Comparison of ENCODE assay signal across 8 mouse cellular contexts in the genomic region with DNA sequence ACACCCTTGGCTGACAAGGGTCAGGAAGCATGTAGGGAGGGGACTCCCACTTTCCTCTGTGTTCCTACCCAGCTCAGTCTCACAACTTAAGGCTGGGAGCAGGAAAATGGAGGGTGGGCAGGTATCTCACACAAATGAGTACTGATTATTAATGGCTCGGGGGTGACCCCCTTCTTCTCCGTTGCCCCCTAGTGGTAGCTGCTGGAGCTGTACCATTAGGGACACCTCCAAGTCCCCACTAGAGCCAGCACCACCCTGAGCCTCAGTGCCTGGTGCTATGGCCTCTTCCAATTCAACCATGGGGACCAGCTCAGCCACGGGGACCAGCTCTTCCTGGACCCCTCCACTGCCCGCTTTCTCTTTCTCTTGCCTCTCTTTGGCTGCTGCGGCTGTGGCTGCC. TPM values are rescaled to one million over a fixed set of nuclear protein-coding genes. Genes with fewer than 3 reads are reported as not detected.
A peak's percentile ranks its signal among the peaks of the same experiment; 100 is the strongest.
DNase-seq lines count a peak whose midpoint lies in the region; ATAC-seq lines count a peak whose summit lies in the region.

No protein-coding gene starts in this region.

- peak; percentile 43 for ATAC-seq in megakaryocyte, adult 5-6 weeks (ENCODE audit: poor library complexity, severe bottlenecking)
- ATAC-seq in inflammation-experienced regulatory T-cells, adult 6 months = no peak

- peak; percentile 39 for DNase-seq in layer of hippocampus, adult 11-12 months (ENCODE audit: low spot score)
- DNase-seq in layer of hippocampus, adult 9-11 months = no peak
- peak; percentile 68 for DNase-seq in ES-CJ7 (ENCODE audit: low read depth, low spot score)
- DNase-seq in adrenal gland, postnatal 14 days = peak; percentile 77
- peak; percentile 37 for DNase-seq in gastrocnemius, postnatal 25 days
- DNase-seq in testis, postnatal 10 days (ENCODE audit: low spot score) = peak; percentile 70

RNA-seq across cellular contexts. Expression of gene Atp2a1, which starts 4.4 kb away (rescaled TPM):
- total RNA-seq in adrenal gland, postnatal 14 days (2021) = 0.33 and 0.68 TPM in 2 replicates
- over 10,000 TPM; 22,501 to 25,220 TPM for total RNA-seq in gastrocnemius, postnatal 25 days (2021)
- 0.07 and 0.52 TPM in 2 replicates for total RNA-seq in megakaryocyte, adult 5-6 weeks (2015)
- not detected in 2 replicates for total RNA-seq in megakaryocyte, adult 5-6 weeks (2017)
- under 1 TPM; 0.16 to 0.49 (median 0.29) TPM for polyA plus RNA-seq in inflammation-experienced regulatory T-cells, adult 6 months (2017; shearing (Covaris generic))

RNA-seq across cellular contexts. Expression of gene Sh2b1, which starts 8.0 kb away (rescaled TPM):
- 52.3 and 56.4 TPM in 2 replicates for total RNA-seq in adrenal gland, postnatal 14 days (2021)
- 10 to 100 TPM; 41.5 to 43.9 TPM for total RNA-seq in gastrocnemius, postnatal 25 days (2021)
- total RNA-seq in megakaryocyte, adult 5-6 weeks (2015) = 18.2 and 20.6 TPM in 2 replicates
- total RNA-seq in megakaryocyte, adult 5-6 weeks (2017) = 9.9 and 10.6 TPM in 2 replicates
- polyA plus RNA-seq in inflammation-experienced regulatory T-cells, adult 6 months (2017; shearing (Covaris generic)) = 10 to 100 TPM; 12.6 to 18.9 (median 13.3) TPM

RNA-seq across cellular contexts. Expression of gene Tufm, which starts 19.9 kb away (rescaled TPM):
- 221 and 223 TPM in 2 replicates for total RNA-seq in adrenal gland, postnatal 14 days (2021)
- 100 to 1,000 TPM; 131 to 139 TPM for total RNA-seq in gastrocnemius, postnatal 25 days (2021)
- 40.2 and 44.3 TPM in 2 replicates for total RNA-seq in megakaryocyte, adult 5-6 weeks (2015)
- 33.8 and 44.9 TPM in 2 replicates for total RNA-seq in megakaryocyte, adult 5-6 weeks (2017)
- 10 to 100 TPM; 65.5 to 83.5 (median 69.4) TPM for polyA plus RNA-seq in inflammation-experienced regulatory T-cells, adult 6 months (2017; shearing (Covaris generic))

RNA-seq across cellular contexts. Expression of gene Atxn2l, which starts 36.0 kb away (rescaled TPM):
- 90.3 and 96.7 TPM in 2 replicates for total RNA-seq in adrenal gland, postnatal 14 days (2021)
- total RNA-seq in gastrocnemius, postnatal 25 days (2021) = 10 to 100 TPM; 26.0 to 26.4 TPM
- total RNA-seq in megakaryocyte, adult 5-6 weeks (2015) = 75.5 and 84.4 TPM in 2 replicates
- 26.1 and 40.5 TPM in 2 replicates for total RNA-seq in megakaryocyte, adult 5-6 weeks (2017)
- 10 to 100 TPM; 13.4 to 16.4 (median 14.8) TPM for polyA plus RNA-seq in inflammation-experienced regulatory T-cells, adult 6 months (2017; shearing (Covaris generic))

RNA-seq across cellular contexts. Expression of gene Rabep2, which starts 38.7 kb away (rescaled TPM):
- total RNA-seq in adrenal gland, postnatal 14 days (2021) = 35.7 and 45.2 TPM in 2 replicates
- 10 to 100 TPM; 11.2 to 14.6 TPM for total RNA-seq in gastrocnemius, postnatal 25 days (2021)
- 6.7 and 6.8 TPM in 2 replicates for total RNA-seq in megakaryocyte, adult 5-6 weeks (2015)
- total RNA-seq in megakaryocyte, adult 5-6 weeks (2017) = 21.4 and 25.0 TPM in 2 replicates
- polyA plus RNA-seq in inflammation-experienced regulatory T-cells, adult 6 months (2017; shearing (Covaris generic)) = 10 to 100 TPM; 37.8 to 39.6 (median 38.1) TPM

Comparison
In these comparisons a context has a peak if more than half of its experiments do, and no peak if none do; other contexts are left out.
1. RNA of gene Atp2a1, which starts 4.4 kb away (total RNA-seq): 22,501 to 25,220 TPM in gastrocnemius, postnatal 25 days; 0.33 to 0.68 TPM in adrenal gland, postnatal 14 days and 0.07 to 0.52 TPM in megakaryocyte, adult 5-6 weeks; every median in the first group is over 1,000 times any median in the second.